Mouse (Mus musculus) forebrain, embryonic 12.5 days (tissue): Measurements from ENCODE around the gene Phc2. TPM values are rescaled to one million over a fixed set of nuclear protein-coding genes. Genes with fewer than 3 reads are reported as not detected.

ENCODE experiments used
- ATAC-seq: fragments of 200-750 bp; cut with Nextera tagmentation; 2 replicates; pipeline ENCODE4 v1.8.0; 2017; ENCODE audit warnings: moderate TSS enrichment; ENCODE audit not compliant: low FRiP score
- H3K27ac ChIP-seq: fragments of 300-500 bp; sonication (generic); 2 replicates; pipeline ENCODE4 v1.5.1; 2016; ENCODE audit warnings: mild to moderate bottlenecking
- H3K27me3 ChIP-seq: fragments of 300-500 bp; sonication (generic); 2 replicates; pipeline ENCODE4 v1.6.1; 2016; ENCODE audit warnings: mild to moderate bottlenecking
- H3K36me3 ChIP-seq: fragments of 300-500 bp; sonication (generic); replicated peaks from 2 replicates; pipeline ENCODE4 v1.6.1; 2016; ENCODE audit warnings: mild to moderate bottlenecking
- H3K4me1 ChIP-seq: fragments of 300-500 bp; sonication (generic); 2 replicates; pipeline ENCODE4 v1.6.1; 2016
- H3K4me2 ChIP-seq: fragments of 300-500 bp; sonication (generic); 2 replicates; pipeline ENCODE4 v1.6.1; 2016; ENCODE audit warnings: mild to moderate bottlenecking, moderate library complexity
- H3K4me3 ChIP-seq: fragments of 300-500 bp; sonication (generic); replicated peaks from 2 replicates; pipeline ENCODE4 v1.5.1; 2016; ENCODE audit warnings: mild to moderate bottlenecking
- H3K9ac ChIP-seq: fragments of 300-500 bp; sonication (generic); 2 replicates; pipeline ENCODE4 v1.6.1; 2016; ENCODE audit warnings: mild to moderate bottlenecking
- H3K9me3 ChIP-seq: fragments of 300-500 bp; sonication (generic); 2 replicates; pipeline ENCODE4 v1.6.1; 2016
- WGBS: fragments of 180-500 bp; shearing (Covaris S2); methylation state at CpG from one replicate; pipeline ENCODE4 v1.1.7; 2016; 5-methylcytosine and 5-hydroxymethylcytosine counted together
- polyA plus RNA-seq: library from polyadenylated mRNA; unstranded; fragments of >200 nt; fragmentation: Nextera tagmentation; extraction: Ambion mirVana; gene quantifications from 2 replicates; pipeline ENCODE4 v1.2.1, GENCODE M21; 2016

Gene Phc2
- polyA plus RNA-seq, 1 experiment from 2014 or later, result 148 TPM

DNA sequence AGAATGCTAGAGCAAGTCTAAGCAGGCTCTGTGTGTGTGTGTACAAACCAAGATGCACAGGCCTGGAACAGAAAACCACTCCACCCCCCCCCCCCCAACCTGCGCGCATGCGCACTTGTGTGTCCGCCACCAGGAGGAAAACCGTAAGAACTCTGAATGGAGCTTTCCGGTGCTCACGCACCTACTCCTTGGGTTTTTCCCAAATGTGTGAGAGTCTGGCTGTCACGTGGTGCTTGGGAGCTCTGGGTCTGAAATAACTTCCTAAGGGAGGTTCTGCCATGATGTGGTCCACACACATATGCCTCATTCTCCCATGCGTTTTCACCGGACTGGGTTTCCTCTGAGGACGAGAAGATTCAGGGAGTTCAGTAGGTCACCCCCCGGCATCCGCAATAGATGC is 27.8 kb downstream of the Phc2 start:
- no peak overlapping the region for H3K27ac ChIP-seq
- no peak for ATAC-seq

DNA sequence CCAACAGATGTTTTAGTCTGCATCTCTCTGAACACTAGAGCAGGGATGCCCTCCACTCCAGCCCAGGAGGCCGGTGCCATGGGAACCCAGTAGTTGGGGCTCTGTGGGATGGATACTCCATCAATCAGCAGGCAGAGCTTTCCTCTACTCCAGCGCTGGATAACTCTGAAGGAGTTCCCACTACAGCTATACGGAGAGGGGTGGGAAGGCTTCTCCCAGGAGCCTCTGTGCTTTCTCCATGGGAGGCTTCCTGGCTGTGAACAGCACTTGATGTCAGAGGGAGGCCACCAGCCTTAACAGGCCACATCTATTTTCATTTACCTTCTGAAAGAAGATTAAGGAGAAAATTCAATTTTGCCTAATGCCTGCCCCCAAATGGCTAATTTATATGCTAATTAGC is 29.2 kb downstream of the Phc2 start:
- no peak overlapping the region for H3K4me2 ChIP-seq
- H3K9me3 ChIP-seq, result 0 out of 2 replicates have a peak, but pooled peaks cover 2% of the 10 kb centered on the region
- no peak overlapping the region for H3K9ac ChIP-seq
- ATAC-seq, result no peak
- 37% methylated on average over 3 of the region's 3 CpGs for WGBS
- no peak overlapping the region for H3K4me3 ChIP-seq
- no peaks in the 10 kb centered on the region for H3K36me3 ChIP-seq
- H3K27me3 ChIP-seq, result no peaks in the 10 kb centered on the region
- H3K4me1 ChIP-seq, result peaks cover 30% of the 10 kb centered on the region
- H3K27ac ChIP-seq, result peak overlapping the region; percentile 56; the same call in 1 of the 2 replicates

More for the DNA sequence above, 27.8 kb downstream of the Phc2 start:
- Histone ChIP-seq H3K9me3 (no peaks in the 10 kb centered on the region), H3K36me3 (no peaks in the 10 kb centered on the region), H3K27me3 (no peaks in the 10 kb centered on the region), H3K9ac (no peak overlapping the region), H3K4me1 (peaks cover 26% of the 10 kb centered on the region), H3K4me3 (no peak overlapping the region), H3K4me2 (no peak overlapping the region)
- WGBS, result 91% methylated on average over 13 of the region's 13 CpGs

DNA sequence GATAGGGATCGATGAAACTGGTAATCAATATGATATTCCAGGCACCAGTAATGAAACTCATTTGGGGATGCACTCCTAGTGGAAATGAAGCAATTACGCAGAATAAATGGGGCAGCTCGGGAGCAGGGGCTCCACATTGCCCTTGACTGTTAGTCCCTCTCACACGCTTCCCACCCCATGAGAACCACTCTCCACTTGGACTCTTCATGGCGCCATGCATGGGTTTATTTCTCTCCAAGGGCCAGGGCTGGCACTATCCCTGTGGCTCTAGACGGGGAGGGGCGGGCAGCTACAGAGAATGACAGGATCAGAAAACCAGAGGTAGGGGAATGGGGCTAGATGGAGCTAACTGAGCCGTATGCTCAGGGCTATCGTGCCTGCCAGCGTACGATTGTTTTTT is 29.6 kb downstream of the Phc2 start:
- H3K4me3 ChIP-seq, result no peak overlapping the region
- H3K9me3 ChIP-seq, result 0 out of 2 replicates have a peak, but pooled peaks cover 2% of the 10 kb centered on the region
- ATAC-seq, result no peak
- WGBS, result 75% methylated on average over 11 of the region's 11 CpGs
- no peaks in the 10 kb centered on the region for H3K27me3 ChIP-seq
- peaks cover 30% of the 10 kb centered on the region for H3K4me1 ChIP-seq
- no peak overlapping the region for H3K9ac ChIP-seq
- no peak overlapping the region for H3K27ac ChIP-seq
- H3K36me3 ChIP-seq, result no peaks in the 10 kb centered on the region
- H3K4me2 ChIP-seq, result no peak overlapping the region

DNA sequence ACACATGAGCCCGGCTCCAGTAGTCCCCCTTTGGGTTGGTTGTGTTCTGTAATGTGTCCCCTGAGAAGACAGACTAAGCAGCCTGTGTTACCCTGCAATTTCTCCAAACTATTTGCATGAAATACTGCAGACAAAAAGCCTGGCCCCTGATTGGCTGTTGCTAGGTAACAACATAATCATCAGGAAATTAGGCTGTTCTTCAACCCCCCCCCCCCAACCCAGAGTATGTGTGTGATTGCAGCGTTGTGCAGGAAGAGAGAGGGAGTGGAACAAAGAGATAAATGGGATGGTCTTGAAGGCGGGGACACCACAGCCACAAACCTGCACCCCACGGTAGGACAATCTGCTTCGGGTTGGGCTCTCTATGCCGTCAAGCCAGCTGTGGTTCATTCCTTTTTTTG is 34.0 kb downstream of the Phc2 start:
- Histone ChIP-seq H3K4me3 (peak overlapping the region; percentile 23), H3K9me3 (0 out of 2 replicates have a peak, but pooled peaks cover 2% of the 10 kb centered on the region), H3K27me3 (no peaks in the 10 kb centered on the region), H3K4me1 (peaks cover 60% of the 10 kb centered on the region), H3K9ac (0 out of 2 replicates have a peak overlapping the region, but pooled peaks have one; percentile 36), H3K36me3 (no peaks in the 10 kb centered on the region), H3K27ac (peak overlapping the region; percentile 83), H3K4me2 (peak overlapping the region; percentile 40)
- 53% methylated on average over 6 of the region's 6 CpGs for WGBS
- ATAC-seq, result peak; percentile 69

DNA sequence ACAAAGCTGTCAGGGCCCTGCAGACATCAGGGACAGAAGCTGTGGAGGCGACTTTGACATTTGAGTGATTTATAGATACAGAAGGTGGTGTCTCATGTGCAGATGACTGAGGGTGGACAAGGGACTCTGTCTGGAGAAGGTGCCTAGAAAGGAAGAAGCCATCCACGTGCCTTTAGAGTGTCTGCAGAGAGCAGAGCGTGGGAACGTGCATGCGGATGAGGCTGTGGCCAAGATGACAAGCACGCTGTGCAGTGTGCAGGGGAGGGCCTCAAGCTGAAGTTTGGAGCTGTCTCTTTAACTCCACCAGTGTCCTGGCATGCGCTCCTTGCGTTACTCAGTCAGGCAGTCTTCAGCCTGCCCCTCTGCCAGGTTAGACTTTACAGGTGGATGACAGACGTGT is 34.5 kb downstream of the Phc2 start:
- Histone ChIP-seq H3K4me1 (peaks cover 57% of the 10 kb centered on the region), H3K4me3 (peak overlapping the region; percentile 23), H3K27me3 (no peaks in the 10 kb centered on the region), H3K9ac (0 out of 2 replicates have a peak overlapping the region, but pooled peaks have one; percentile 36), H3K36me3 (no peaks in the 10 kb centered on the region), H3K27ac (peak overlapping the region; percentile 75), H3K9me3 (0 out of 2 replicates have a peak, but pooled peaks cover 2% of the 10 kb centered on the region), H3K4me2 (peak overlapping the region; percentile 40)
- 79% methylated on average over 9 of the region's 9 CpGs for WGBS
- ATAC-seq, result peak; percentile 34

DNA sequence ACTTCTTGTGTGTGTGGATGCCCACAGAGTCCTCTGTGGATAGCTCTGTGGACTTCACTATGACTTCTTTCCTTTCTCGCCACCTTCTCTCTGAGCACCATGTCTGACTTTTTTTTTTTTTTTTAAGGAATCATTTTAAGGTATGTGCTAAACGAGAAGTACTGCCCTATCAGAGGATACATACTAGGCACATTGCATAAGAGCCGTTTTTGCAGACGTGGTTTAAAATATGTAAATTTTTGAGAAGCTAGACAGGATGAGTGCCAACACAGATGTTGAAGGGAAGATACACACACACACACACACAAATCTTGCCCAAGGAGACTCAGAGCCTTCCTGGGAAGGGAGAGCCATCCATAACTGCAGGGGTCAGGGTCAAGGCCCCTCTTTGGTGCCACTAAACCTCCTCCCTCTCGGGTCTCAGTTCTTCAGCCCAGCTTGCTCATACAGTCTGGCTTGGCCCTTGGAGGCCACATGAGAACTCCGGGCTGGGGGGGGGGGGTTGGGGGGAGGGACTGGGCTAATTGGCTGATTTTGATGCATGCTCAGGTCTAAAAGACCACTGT is 35.3 kb downstream of the Phc2 start:
- WGBS, result 56% methylated on average over 6 of the region's 6 CpGs
- Histone ChIP-seq H3K27ac (0 out of 2 replicates have a peak overlapping the region, but pooled peaks have one; percentile 75), H3K27me3 (no peaks in the 10 kb centered on the region), H3K9me3 (0 out of 2 replicates have a peak, but pooled peaks cover 2% of the 10 kb centered on the region), H3K4me1 (peaks cover 57% of the 10 kb centered on the region), H3K4me2 (peak overlapping the region; percentile 40), H3K36me3 (no peaks in the 10 kb centered on the region), H3K9ac (no peak overlapping the region), H3K4me3 (peak overlapping the region; percentile 23; the same call in 1 of the 2 replicates)
- ATAC-seq, result no peak

DNA sequence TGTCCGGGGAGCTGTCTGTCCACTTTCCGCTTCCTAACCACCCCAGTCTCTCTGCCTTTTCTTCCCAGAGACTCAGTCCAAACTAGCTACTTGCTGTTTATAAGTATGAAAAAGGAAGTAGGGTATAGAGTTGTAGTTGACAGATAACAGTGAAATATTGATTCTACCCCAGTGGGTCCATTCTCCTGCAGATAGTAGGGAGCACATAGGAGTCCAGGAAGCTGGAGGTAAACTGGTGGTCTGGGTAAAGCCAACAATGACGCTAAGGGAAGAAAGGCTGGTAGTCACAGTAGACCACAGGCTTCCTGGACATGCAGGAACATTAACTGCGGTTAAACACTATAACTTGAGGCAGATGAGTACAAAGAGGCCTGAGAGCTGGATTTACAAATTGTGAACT is 36.7 kb downstream of the Phc2 start:
- H3K36me3 ChIP-seq, result no peaks in the 10 kb centered on the region
- H3K4me1 ChIP-seq, result peaks cover 59% of the 10 kb centered on the region
- H3K27me3 ChIP-seq, result no peaks in the 10 kb centered on the region
- 93% methylated on average over 4 of the region's 4 CpGs for WGBS
- ATAC-seq, result no peak
- no peak overlapping the region for H3K9ac ChIP-seq
- no peak overlapping the region for H3K4me3 ChIP-seq
- no peak overlapping the region for H3K27ac ChIP-seq
- no peak overlapping the region for H3K4me2 ChIP-seq
- H3K9me3 ChIP-seq, result 0 out of 2 replicates have a peak, but pooled peaks cover 2% of the 10 kb centered on the region

DNA sequence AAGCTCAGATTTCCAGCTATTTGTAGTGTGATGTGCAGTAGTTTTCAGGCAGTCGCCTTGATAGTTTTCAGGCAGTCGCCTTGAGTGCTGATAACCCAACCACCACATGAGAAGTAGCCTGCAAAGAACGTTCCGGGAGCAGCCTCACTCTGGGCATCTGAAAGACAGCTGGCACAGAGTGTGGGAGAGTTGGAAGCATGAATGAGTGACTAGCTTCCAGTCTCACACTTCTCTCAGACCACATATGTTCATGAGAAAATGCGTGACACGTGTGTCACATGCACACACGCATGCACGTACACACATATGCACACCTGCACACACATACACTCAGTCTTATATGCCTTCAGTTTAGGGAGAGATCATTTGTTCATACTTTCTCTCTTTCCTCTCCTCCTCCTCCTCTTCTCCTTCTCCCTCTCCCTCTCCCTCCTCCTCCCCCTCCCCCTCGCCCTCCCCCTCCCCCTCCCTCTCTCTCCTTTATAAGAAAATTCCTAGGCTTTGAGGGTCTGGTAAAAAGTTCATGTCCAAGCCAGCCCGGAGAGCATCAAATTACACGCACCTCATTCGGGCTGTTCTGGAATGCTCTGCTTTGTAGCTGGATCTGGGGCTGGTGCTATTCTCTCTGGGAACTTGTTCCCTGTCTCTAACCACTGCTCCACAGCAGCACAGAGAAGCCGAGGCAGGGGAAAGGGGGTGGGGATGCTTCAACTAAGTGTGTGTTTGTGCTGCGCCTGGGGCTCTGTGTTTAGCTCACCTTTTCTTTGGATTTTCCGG is 37.8 kb downstream of the Phc2 start:
- no peak overlapping the region for H3K4me3 ChIP-seq
- no peak overlapping the region for H3K9ac ChIP-seq
- H3K9me3 ChIP-seq, result 0 out of 2 replicates have a peak, but pooled peaks cover 2% of the 10 kb centered on the region
- H3K4me1 ChIP-seq, result peaks cover 62% of the 10 kb centered on the region
- H3K4me2 ChIP-seq, result no peak overlapping the region
- 65% methylated on average over 14 of the region's 15 CpGs for WGBS
- no peak for ATAC-seq
- no peaks in the 10 kb centered on the region for H3K36me3 ChIP-seq
- H3K27ac ChIP-seq, result 0 out of 2 replicates have a peak overlapping the region, but pooled peaks have one; percentile 36
- H3K27me3 ChIP-seq, result no peaks in the 10 kb centered on the region

DNA sequence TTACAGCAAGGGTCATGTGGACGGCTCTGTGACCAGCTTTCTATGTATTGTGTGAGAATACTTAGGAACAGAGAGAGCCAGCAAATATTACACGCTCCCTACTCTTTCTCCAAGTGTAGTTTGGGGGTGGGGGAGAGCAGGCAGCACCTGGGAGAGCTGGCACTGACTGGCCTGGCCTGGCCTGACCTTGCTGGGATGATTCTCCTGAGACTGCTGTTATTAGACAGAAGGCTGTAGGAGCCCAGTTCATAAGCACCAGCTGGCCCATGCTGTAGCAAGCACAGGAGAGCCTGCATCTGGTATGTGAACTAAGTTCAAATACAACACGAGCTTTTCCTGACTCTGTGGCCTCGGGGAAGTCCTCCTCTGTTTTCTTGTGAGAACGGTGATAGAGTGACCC is 38.7 kb downstream of the Phc2 start:
- Histone ChIP-seq H3K4me3 (no peak overlapping the region), H3K4me2 (no peak overlapping the region), H3K9me3 (no peaks in the 10 kb centered on the region), H3K9ac (no peak overlapping the region), H3K36me3 (no peaks in the 10 kb centered on the region), H3K27me3 (no peaks in the 10 kb centered on the region), H3K4me1 (peaks cover 68% of the 10 kb centered on the region), H3K27ac (no peak overlapping the region)
- no peak for ATAC-seq
- 57% methylated on average over 5 of the region's 5 CpGs for WGBS

DNA sequence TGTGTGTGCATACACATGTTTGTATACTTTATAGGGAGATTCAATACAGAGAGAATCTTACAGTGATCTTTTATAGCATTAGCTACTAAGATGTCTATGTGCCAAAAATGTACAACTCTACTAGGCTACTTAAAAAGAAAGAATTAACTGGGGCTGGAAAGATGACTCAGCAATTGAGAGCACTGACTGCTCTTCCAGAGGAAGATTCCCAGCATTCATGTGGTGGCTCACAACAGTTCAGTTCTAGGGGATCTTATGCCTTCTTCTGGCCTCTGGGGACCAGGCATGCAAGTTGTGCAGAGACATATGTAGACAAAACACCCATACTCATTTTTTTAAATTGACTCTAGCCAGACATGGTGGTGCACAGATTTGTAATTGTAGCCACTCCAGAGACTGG is 39.8 kb downstream of the Phc2 start:
- no peak overlapping the region for H3K4me3 ChIP-seq
- H3K4me1 ChIP-seq, result peaks cover 59% of the 10 kb centered on the region
- H3K9me3 ChIP-seq, result no peaks in the 10 kb centered on the region
- H3K4me2 ChIP-seq, result no peak overlapping the region
- H3K9ac ChIP-seq, result no peak overlapping the region
- no peaks in the 10 kb centered on the region for H3K27me3 ChIP-seq
- no peaks in the 10 kb centered on the region for H3K36me3 ChIP-seq
- no peak overlapping the region for H3K27ac ChIP-seq
- ATAC-seq, result no peak

DNA sequence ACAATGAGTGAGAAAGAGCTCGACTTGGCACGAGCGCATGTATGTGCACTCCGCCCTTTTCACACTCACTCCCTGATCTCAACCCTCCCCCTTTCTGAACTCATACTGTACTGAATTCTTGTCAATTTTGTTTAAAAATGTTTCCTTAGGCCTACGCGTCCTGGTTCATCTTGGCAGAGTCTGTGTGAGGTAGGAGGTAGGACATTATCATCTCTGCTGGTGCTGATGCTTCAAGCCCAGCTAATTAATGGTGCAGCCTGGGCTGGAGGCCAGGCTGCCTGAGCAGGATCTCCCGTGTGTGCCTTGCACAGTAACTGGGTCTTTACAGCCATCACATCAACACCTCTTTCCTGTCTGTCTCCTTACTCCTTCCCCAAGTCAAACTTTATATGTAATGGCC is 40.6 kb downstream of the Phc2 start:
- Histone ChIP-seq H3K9ac (no peak overlapping the region), H3K4me2 (no peak overlapping the region), H3K9me3 (no peaks in the 10 kb centered on the region), H3K4me3 (no peak overlapping the region), H3K27ac (no peak overlapping the region), H3K27me3 (no peaks in the 10 kb centered on the region), H3K4me1 (peaks cover 52% of the 10 kb centered on the region), H3K36me3 (no peaks in the 10 kb centered on the region)
- 86% methylated on average over 7 of the region's 7 CpGs for WGBS
- no peak for ATAC-seq

DNA sequence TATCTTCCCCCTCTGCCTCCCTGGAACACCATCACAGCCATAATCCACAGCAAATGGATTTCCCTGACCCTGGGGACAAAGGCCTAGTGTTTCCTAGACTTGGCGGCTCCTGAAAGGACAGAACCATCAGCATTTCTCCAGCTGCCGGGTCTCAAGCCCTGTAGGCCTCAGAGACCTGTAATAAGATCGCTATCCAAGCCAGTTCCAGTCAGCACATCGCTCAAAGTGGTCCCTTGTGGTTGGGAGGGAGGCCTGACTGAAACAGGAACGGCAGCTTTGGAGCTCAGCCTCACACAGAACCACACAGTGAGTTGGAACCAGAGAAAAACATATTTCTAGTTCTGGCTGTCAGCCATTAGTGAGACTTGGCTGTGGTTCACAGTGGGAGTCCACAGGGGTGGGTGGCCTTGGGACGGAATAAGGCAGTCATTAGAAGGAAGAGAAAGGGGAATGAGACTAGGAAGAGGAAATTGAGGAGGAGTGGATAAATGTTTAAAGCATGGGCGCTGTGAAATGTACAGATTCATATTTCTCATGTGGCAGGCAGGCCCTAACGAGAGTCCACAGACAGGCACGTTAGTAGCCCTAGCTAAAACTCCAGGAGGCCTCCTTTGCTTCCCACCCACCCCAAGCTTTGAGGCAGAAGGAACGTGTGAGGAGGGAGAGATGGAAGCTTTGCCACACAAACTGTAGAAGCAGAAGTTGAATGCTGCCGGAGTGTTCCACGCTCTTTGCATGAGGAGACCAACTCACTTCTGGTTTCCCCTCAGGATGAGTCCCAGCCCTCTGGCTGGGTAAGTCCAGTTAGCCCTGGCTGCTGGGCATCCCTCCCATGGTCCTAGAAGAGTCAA is 43.7 kb downstream of the Phc2 start:
- Histone ChIP-seq H3K4me2 (no peak overlapping the region), H3K4me1 (peaks cover 24% of the 10 kb centered on the region), H3K27me3 (no peaks in the 10 kb centered on the region), H3K9me3 (no peaks in the 10 kb centered on the region), H3K27ac (peak overlapping the region; percentile 63), H3K4me3 (no peak overlapping the region), H3K9ac (no peak overlapping the region), H3K36me3 (no peaks in the 10 kb centered on the region)
- ATAC-seq, result no peak
- 59% methylated on average over 12 of the region's 12 CpGs for WGBS
